Mouse (Mus musculus) adrenal gland, postnatal 36 days (tissue): ENCODE data around the gene Eps15. TPM values are rescaled to one million over a fixed set of nuclear protein-coding genes. Genes with fewer than 3 reads are reported as not detected.

Source experiments
- DNase-seq, 2 experiments: peaks; one replicate each; pipeline ENCODE4 v3.0.0; 2021; ENCODE audit warnings: mixed read lengths in 1 of 2
- long read RNA-seq, 2 experiments: library from polyadenylated mRNA; stranded (forward); transcript quantifications; one replicate each; pipeline ENCODE4 v2.0.0; 2021; ENCODE audit warnings: borderline sequencing depth in 2 of 2
- total RNA-seq, 2 experiments: library from RNA; stranded (reverse); gene quantifications; 2 replicates each; pipeline ENCODE4 v1.2.3; 2021

The Eps15 gene
- 10 to 100 TPM; 75.6 to 91.0 TPM for total RNA-seq
- long read RNA-seq, experiment 1, full-length matches to known transcripts = 22 of 41 reads
- long read RNA-seq, experiment 1, partial matches to known transcripts = 7 of 41 reads
- long read RNA-seq, experiment 1, other reads (novel, unspliced or antisense) = 12 of 41 reads
- long read RNA-seq, experiment 2, full-length matches to known transcripts = 1 of 1 reads
- long read RNA-seq, experiment 2, partial matches to known transcripts = 0 of 1 reads
- long read RNA-seq, experiment 2, other reads (novel, unspliced or antisense) = 0 of 1 reads

DNA sequence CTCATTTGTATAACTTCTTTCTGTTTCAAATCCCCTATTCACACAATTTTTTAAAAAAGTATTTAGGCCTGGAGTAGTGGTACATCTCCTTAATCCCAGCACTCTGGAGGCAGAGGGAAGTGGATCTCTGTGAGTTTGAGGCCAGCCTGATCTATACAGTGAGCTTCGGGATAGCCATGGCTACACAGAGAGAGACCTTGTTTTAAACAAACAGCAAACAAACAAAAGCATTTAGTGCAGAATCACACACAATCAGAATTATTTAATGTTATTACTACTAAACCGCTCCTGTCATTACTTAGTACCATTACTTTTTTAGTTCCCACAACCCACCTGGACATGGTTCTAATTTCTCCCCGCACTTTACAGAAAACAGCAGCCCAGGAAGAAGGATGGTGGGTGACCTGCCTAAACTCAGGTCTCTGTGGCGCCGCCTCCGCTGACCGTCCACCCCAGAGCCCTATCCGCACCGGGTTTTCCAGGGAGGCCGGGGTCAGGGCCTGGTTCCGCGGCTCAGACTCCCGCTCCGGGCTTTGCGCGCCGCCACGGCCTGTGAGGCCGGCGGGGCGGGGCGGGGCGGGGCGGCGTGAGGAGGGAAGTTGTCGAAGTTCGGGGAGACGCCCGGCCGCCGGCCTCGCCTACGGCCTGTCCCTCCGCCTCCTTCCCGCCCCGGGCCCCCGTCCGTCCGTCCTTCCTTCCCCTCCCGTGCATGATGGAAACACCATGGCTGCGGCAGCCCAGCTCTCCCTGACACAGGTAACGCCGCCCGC lies at the start of gene Eps15:
Eps15 (plus strand) TSS at position 580 of the 770 bp plus-strand sequence.
- peak; percentile 94 to 97 for DNase-seq

DNA sequence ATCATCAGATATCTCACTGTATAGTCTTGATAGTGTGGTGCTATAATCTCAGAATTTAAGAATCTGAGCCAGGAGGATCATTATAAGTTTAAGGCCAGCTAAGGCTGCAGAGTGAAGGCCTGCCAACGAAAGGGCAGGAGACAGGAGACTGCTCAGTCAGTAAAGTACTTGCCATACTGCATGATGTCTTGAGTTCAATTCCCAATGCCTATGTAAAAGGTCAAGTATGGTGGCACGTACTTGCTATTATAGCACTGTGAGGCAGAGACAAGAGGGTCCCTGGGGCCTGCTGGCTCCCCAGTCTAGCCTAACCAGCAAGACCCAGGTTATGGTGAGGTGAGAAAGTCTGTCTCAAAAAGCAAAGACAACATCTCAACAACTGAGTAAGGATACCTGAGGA lies 45.9 kb upstream of the Eps15 start, which contains the start of gene Calr4:
Calr4 (plus strand) TSS at position 301 of the 400 bp plus-strand sequence.
- no peak for DNase-seq

DNA sequence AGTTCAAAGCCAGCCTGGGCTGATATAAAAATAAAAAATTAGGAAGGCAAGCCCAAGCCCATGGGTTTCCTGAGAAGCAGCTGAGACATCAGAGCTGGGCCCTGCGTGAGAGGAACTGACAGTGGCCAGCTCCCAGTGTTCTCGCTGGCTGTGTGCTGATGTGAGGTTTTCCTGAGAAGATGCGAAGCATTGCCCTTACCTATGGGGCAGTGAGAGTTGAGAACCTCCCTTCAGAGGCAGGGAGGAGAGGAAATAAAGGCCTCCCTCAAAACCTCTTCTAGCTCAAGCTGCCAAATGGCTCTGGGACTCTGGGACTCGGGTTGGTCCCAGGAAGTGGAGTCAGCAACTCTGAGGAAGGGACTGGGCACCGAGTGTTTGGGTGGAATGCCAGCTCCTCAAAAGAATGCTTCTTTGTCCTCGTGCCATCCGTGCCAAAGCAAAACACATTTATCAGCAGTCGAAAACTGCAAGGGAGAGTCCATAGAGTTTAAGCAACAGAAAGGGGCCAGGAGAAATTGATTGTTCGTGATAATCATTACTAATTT lies 45.2 kb upstream of the Eps15 start:
- no peak for DNase-seq

DNA sequence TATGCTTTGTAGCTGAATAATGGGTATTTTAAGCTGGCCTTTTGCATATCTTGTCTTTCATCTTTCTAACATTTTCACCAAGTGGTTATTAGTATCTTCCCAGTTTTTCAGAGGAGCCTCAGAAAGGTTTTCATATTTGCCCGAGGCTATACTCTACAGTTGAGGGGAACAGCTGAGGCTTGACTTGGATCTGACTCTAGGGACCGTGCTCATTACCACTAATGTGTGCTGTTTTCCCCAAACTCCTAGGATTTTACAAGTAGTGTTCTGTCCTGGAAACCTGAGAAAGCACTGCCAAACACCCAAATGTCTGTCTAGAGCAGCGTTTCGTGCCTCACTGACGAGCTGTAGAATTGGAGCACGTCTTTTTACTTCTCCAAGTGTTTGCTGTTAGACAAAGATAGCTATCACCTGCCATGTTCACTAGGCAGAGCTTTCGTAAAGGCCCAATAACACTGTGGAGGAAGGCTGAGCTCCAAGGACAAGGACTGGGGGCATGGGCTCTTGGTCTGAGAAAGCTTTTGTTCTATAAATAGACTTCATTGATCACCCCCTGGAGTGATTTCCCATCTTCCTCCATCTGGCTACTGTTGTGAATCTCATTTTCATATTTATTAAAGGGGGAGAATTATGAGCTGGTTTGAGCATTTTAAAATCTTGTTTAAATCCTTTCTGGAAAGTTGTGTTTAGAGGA lies 43.7 kb upstream of the Eps15 start:
- DNase-seq = no peak

DNA sequence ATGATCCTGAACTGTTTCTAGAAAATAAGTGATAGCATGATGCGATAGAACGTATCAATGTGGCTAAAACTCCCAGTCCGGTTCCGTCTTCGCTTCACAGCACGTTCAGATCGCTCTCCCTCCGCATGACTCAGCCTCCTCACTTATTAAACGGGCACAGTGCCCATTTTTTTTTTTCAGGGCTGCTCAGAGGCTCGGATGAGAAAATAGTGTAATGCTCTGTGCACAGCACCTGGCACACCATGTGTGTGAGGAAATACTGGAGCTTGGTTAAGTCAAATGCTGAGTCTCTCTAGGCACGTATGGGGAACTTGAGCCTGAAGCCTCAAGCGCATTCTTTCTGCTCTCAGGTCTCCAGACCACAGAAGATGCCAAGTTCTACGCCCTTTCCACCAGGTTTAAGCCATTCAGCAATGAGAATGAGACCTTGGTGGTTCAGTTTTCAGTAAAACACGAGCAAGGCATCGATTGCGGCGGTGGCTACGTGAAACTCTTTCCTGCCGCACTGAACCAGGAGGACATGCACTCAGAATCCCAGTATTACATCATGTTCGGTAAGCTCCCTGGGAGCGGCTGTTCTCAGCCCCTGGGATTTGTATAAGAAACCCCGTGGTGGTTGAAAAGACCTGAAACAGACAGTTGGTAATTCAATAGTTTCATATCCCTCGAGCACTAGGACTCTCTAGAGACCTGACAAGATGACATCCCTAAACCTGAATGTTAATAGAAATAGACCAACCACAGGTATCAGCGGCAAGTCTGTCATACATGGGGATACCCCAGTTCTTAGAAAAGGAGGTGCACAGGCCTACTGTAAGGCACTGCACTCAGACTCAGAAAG lies 41.4 kb upstream of the Eps15 start:
- peak; percentile 74 to 77 for DNase-seq

DNA sequence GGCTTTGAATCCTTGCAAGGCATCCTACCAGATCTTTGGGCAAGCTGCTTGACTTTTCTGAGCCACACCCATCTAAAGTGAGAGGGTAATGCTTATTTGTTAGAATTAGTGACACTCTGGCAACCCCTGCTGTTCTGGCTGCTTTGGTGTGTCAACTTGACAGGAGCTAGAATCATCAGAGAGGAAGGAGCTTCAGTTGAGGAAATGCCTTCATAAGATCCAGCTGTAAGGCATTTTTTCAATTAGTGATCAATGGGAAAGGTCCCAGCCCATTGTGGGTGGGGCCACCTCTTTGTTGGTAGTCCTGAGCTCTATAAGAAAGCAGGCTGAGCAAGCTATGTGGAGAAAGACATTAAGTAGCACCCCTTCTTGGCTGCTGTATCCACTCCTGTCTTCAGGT lies 38.8 kb upstream of the Eps15 start:
- DNase-seq = no peak

DNA sequence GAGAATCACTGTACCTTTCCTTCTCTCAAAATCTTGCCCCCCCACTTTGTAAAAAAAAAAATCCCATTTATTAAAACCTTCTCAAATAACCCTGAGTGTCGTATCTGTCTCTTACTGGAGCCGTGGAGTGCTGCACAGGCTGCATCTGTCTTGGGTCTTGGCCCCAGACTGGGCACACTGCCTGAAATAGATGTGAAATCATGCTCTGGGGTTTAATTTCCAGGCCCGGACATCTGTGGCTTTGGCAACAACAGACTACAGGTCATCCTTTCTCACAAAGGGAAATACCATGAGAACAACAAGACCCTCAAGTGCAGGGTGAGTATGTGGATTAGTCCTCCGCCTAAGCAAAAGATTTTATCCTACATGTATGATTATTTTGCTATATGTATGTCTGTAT lies 38.1 kb upstream of the Eps15 start:
- DNase-seq = peak; percentile 38 to 47

DNA sequence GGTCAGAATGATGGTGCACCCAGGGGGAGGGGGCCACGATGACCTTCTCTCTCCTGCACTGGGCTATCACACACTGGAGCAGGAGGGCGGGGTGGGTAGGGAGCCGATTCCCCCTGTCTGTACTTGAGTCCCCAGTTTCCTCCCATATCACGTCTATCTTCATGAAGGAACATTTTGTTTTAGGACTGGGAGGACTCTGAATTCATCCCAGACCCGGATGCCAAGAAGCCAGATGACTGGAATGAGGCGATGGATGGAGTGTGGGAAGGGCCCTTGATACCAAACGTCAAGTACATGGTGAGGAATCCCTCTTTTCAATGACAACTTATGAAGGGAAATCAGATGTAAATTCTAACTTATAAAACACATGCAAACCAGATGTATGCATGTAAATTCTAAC lies 35.6 kb upstream of the Eps15 start:
- DNase-seq = no peak

DNA sequence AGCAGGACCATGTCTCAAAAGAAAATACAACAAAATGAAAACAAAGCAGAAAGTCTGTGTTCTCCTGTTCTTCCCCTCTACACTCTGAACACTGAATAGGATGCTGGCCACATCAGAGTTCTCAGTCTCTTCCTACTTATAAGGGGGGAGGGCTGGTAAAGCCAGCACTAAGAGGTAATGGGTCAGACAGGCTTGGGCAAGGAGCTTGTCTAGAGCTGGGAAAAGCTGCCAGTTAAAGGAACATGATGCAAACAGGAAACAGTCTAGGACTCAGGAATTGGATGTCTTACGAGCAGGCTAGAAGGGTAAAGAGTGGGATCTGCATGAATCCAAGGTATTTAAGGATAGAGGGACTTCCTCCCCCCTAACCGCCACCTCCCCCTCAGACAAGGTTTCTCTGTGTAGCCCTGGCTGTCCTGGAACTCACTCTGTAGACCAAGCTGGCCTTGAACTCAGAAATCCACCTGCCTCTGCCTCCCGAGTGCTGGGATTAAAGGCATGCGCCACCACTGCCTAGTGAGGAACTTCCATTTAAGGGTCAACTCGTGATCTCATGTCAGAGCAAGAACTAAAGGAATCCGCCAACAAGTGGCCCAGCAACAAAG lies 35.0 kb upstream of the Eps15 start:
- DNase-seq = no peak

DNA sequence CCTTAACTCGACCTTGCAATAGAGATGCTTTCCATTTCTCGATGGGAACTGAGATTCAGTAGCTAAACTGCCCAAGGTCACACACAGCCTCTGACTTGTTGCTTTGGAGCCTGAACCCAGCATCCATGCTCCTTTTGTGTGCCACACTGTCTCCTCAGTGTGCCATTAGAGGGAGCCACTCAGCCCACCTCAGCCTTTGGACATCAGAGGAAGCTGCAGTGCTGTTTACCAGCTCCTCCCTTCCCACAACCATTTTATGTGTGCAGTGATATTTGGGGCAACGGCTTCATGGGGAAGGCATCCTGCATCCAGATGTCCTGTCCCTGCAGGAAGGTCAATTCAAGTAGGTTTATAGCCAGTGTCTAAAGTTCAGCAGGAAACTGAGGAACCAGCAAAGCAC lies 28.5 kb upstream of the Eps15 start:
- DNase-seq = peak; percentile 46 to 57

DNA sequence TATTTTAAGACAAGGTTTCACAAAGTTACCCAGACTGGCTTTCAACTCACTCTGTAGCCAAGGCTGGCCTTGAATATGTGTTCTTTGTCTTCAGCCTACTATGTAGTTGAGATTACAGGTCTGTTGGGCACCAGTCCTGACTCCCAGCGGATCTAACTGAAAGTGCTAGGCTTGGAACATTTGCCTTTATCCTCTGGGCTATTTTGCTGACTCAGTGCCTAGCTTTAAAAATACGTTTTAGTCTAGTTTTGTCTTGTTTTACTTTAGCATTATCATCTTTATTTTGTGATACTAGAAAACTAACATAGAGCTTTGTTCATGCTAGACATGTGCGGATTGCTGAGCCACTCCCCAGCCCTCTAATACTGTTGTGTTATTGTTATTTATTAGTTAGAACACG lies 27.9 kb upstream of the Eps15 start:
- DNase-seq = no peak

DNA sequence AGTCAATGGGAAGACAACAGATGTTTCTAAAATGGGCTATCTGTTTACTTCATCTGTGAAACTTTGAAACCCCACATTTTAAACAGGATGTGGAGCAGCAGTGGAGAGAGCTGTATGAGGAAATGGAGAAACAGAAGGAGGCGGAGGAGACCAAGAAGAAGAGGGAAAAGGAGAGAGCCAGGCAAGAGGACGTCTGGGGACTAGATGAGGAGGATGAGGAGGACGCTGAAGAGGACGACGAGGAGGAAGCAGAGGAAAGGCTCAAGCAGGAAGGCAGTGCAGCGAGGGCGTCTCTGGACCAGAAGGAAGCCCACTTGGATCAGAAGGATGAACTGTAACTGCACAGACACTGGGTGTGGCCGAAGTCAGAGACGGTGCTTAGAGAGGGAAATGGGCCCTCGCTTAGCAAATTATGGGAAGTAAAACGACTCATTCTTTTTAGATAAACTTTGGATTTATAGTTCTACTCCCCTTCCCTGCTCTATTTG lies 26.4 kb upstream of the Eps15 start:
- no peak for DNase-seq

DNA sequence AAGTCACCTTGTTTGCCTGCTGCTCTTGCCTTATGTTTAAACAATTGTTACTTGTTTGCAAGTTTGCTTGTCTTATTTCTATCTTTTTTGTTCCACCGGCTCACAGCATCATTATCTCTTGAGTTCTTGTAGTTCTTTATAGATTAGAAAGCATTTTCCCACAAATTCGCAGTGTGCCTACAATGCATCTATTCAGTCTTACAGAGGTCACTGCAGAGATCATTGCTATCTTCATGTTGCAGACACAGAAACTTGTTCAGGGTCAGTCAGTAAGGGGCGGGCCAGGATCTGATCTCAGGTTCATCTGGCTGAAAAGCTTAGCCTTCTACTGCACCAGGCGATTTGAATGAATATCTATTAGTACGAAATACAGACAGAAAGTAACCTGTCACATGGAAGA lies 25.6 kb upstream of the Eps15 start:
- DNase-seq = no peak

DNA sequence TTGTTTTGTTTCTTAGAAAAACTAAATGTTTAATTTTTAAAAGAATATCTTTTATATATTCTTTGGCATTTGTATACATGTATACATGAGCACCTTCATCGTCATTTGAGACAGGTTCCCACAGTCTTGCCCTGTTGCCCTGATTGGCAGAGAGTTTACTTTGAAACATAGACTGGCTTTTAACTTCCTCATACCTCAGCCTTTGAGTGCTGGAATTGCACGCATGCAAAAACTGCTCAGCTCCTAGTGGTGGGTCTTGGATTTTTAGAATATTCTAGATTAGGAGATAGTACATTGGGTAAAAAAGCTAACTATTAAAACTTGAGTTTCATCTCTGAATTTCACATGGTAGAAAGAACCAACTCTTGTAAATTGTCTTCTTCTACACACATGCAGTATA lies 24.7 kb upstream of the Eps15 start:
- no peak for DNase-seq

DNA sequence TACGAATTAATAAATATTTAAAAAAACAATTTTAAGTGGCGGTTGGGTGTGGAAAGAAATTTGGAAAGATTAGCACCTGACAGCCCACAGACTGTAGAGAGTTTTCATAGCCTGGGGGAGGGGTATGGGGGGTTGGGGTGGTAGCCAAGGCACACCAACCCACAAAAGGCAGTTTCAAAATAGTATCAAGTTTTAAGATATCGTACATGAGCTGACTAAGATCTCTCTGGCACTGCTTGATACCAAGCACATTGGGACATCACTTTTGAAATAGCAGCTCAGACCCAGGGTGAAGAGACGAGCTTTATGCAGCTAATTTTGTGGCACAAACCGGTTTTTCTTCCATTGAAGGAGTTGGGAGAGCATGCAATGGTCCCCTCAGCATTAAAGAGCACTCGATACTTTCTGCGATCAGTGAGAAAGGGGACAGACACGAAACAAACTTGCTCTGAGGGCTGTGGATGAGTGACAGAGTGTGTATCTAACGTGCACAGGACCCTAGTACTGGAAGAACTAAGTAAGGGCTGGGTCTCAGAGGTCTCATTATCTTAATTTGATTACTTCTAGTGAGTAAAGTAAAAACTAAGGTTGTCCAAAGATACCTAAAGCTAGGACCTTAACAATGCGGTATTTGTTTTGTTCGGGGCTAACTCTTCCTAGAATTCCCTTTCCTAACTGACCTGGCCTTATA lies 24.2 kb upstream of the Eps15 start:
- DNase-seq = no peak

DNA sequence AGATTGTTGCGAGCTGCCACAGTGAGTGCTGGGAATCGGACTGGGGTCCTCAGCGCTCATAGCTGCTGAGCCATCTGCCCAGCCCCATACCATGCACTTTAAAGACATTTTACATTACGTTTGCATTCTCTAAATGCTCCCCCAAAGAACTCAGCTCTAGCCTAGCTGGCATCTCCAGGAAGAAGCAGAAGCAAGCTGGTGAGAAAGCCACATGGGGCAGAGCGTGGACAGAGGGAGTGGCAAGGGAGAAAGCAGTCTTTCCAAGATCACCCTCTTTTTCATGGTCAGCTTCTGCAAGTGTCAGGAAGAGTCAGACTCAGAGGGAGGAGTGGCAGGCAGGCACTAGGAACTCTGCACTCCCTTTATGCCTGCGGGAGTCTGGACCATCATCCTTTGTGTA lies 23.3 kb upstream of the Eps15 start:
- no peak for DNase-seq

DNA sequence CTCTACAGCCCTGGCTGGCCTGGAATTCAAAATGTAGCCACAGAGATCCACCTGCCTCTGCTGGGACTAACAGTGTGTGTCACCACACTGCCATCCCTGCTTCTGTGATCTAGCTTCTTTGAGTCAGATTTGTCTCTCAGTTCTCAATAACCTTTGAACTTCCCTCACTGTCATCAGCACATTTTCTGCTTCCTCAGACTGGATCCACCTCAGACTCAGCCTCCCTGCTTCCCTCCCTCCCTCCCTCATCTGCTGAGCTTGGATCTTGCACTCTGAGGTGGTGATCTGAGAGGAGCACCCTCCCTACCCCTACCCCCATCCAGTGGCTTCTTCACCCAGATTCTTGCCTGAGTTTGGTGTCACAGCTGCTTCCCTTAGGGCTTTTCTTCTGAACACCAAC lies 22.4 kb upstream of the Eps15 start:
- no peak for DNase-seq

DNA sequence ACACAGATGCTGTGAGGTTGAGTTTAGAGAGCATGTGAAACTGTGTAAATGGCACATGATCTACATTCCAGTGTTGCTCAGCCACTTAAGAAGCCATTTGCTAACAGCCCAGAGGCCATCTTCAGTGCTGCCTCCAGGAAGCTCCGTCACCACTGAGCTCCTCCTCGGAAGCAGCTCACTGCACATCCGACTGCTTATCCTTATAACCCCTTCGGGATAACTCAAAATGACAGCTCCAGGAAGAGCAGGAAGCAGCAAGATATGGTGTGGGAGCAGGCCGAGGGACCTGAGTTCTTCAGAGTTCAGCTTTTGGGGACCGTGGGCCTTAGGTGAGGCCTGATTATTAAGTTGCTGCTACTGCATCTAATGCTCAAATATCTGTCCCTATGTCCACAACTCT lies 18.0 kb upstream of the Eps15 start:
- DNase-seq = no peak

DNA sequence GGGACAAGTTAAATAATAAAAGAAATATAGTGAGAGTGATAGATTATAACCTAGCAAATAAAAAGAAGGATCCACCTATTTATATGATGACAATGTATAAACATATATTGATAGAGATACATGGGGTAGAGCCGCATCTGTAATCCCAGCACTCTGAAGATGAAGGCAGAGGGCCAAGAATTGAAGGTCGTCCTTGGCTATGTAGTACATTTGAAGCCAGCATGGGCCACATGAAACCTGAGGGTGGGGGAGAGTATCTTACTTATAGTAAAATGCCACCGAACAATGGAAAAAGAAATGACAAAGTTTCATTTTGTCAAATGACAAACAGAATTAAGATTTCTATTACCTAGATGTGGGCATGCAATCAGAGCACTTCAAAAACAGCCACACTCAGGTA lies 14.0 kb upstream of the Eps15 start:
- DNase-seq = peak; percentile 68 to 71

DNA sequence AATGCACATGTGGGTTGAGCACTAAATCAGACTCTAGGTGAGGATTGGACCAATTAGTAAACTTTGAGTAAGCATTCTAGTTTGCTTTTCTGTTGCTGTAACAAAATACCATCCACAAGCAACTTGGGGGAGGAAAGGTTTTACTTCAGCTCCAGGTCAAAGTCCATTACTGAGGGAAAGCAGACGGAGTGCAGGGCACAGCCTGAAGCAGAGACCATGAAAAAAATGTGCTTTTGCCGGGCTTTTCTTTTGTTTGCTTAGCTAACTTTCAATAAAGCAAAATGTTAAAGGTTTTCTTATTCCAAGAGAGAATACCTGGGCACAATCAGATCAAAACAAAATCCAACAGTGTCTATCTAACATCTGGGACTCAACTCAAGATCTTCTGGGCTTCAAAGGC lies 13.3 kb upstream of the Eps15 start:
- no peak for DNase-seq

DNA sequence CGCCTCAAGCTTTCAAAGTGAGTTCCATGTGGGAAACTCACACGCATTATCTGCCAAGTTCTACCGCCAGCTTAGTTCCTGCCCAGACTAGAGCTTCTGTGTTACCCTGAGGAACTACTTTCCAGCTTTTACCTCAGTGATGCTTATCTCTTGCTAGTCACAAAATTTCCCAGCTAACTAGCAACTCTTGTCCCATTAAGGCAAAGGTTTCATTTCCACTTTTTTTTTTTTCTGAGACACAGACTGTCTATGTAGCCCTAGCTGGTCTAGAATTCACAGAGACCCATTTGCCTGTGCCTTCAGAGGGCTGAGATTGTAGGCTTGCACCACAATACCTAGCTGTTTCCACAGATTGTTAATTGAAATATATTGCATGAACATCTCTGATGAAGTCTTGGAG lies 12.6 kb upstream of the Eps15 start:
- no peak for DNase-seq
